Mouse (Mus musculus): Measurements from ENCODE around the gene Gm44511. TPM values are rescaled to one million over a fixed set of nuclear protein-coding genes. Genes with fewer than 3 reads are reported as not detected.
"Not testable (repeated sequence)": the region's sequence is repeated elsewhere in the genome, so short reads cannot be mapped to it uniquely, and the experiment has no call there.

The Gm44511 gene
- total RNA-seq, 2 experiments from 2014 or later: not detected

- not testable (repeated sequence) for DNase-seq
These were observed 14.6 kb upstream of the Gm44511 start for GRCm38 (mm10) chr6:128840669-128841068.

DNA sequence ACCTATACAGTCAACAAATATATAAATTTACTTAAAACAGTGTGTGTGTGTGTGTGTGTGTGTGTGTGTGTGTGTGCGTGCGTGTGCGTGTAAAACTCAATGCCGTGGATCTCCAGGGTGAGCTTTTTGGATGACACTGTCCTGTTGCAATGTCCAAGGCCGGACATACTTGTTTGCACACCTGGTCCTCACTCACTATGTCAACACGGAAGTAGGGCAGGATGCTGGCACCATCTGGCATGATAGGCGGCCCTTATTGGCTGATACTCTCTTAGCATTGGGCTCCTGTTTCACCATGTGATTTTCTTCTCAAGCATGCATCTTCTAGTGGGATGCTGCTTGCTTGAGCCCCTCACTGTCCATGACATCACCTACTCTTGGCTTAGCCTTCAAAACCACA is 13.8 kb upstream of the Gm44511 start:
- DNase-seq: no peak

- DNase-seq: peak; percentile 92
These were observed 13.2 kb upstream of the Gm44511 start for GRCm38 (mm10) chr6:128839266-128839771.

GRCm38 (mm10) chr6:128838342-128839265 is 12.5 kb upstream of the Gm44511 start:
- DNase-seq: peak; percentile 92

DNA sequence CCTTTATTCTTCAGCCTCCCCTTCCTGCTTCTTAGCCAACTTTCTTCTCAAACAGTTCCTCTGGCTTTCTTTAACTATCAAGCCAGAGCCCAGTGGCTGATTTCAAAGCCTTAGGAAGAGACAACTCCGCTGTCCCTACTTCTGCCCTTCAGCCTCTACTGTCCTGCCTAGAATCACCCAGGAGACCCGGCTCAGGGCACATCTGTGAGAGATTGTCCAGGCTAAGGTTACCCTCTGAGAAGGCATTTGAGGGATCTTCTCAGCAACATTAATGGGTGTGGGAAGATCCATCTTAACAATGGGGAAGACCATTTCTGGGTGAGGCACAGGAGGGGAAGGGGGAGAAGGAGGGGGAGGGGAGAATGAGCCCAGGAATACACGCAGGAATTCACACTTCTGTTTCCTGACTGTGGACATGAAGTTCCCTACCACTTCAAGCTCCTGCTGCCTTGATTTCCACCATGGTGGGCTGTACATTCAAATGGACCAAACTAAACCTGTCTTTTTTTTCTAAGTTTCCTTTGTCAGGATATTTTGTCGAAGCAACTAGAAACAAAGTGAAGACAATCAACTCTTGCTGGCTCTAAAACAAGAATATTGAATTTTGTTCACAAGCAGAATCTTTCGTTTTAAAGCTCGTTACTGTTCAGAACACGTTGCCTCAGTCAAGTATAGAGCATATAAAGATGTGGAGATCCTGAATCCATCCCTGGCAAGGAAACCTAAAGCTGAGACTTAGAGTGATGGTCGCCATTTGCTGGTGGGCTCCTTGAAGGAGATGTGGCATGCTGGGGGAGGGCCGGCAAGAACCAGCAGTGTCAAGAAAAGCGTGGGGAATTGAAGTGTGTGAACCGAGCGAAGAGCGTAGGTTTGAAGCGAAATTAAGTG is 11.6 kb upstream of the Gm44511 start:
- no peak for DNase-seq

GRCm38 (mm10) chr6:128836955-128837334 is 10.8 kb upstream of the Gm44511 start:
- no peak for DNase-seq

DNA sequence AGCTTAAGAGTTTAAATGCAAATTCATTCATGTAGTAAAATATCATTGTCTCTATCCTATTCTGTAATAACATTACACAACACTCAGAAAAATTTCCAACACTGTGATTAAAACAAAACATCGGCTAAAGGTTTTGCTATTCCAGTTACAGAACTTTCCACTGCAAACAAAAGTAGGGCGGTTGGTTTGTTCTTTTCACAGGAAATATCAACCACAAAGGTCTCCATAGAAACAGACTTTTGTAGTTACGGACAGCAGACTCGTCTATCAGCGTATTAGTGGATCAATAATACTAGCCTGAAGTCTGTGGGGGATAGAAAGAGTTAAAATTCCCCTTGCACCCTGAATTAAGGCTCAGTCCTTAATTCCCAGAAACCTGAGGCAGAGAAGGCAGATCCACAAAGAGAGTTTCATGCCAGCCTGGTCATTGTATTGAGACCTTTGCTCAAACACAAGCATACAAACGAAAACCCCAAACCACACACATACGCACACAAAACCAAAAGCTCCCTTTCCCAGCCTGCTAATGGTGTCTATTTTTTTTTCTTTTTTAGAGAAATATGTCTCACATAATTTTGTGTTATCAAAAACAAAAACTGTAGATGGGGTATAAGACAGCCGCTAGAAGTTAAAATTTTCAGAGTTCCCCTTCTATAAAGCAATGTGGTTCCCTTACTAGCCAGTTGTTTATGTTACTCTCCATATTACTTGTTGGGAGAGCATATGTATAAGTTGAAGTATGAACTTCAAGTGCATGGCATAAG is 10.3 kb upstream of the Gm44511 start:
- DNase-seq: no peak

DNA sequence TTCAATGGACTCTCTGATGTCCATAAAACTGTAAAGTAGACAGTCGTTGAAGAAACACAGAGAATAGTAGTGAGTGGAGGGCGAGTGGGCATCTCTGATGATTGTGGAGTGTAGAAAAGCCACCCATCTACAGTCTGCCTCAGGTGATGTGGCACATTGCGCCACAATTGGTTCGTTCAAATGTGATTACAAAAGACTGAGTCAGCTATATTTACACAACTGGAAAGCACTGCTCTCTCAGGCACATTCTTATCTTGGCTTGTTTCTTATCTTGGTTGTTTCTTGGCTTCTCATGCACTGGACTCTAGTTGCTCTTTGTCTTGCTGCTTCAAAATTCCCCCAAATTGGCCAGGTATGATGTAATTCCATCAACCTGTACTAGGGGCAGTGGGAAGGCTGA is 9.5 kb upstream of the Gm44511 start:
- DNase-seq: no peak

- no peak for DNase-seq
These were observed 6.9 kb upstream of the Gm44511 start for GRCm38 (mm10) chr6:128833046-128833445.

DNA sequence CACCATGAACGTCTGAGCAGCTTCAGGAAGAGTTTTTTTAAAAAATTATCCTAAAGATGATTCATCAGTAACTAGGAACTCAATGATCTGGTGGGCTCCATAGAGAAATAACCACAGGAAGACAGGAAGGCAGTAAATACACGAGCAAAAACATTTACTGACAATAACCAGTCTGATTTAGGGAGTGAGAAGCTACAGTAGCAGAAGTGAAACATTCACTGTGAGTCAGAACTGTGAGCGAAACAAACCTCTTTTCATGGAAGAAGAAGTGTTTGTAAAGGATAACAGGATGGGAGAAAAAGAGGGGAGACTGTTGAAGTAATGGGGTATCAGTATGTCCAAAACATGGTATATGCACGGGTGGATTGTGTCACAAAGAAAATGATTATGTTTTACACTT is 3.7 kb upstream of the Gm44511 start:
- DNase-seq: no peak

DNA sequence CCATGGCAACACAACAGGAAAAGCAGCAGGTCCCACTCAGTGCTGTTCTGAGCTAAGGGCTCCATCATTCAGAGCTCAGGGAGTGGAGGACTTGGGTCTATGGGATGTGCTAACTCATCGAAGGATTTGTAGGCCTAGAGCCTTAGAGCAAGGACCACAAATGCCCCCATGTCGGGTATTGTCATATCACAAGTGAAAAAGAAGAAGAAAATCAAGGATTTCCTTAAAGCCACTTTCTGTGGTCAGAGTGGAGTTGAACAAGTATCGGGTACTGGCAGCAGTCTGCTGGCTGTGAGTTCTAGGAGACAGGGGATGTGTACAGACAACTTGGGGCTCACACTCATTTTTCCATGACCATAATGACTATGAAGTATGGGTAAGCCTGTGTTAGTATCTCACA is 666 bp upstream of the Gm44511 start:
- no peak for DNase-seq

DNA sequence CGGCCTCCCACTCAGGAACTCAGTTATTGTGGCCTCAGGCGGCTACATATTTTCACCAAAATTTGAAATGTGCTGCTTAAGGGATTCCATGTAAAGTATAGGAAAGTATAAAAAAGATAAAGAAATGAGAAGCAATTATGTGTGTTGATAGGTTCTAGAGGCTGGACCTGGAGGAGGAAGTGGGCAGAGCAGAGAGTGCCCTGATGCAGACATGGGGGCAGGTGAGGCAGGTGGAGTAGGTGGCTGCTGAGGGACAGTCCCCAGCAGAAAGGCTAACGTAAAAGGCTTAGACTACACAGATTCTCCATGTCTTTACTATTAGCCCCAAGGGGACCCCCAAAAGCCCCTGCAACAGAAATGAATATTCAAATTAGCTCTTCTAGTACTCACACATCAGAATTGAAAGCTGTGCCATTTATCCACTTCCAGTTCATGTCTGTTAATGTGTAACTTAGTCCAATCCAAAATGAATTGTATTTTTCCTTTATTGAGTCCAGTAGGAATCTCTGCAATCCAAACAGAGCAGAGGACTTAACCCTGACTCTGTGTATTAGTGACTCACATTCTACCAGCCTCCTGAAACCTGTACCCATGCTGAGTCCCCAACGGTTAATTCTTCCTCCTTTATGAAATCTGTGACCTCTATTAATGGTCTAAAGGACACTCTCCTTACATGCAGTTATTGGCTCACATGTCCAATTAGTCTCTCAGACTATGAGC is 7.9 kb downstream of the Gm44511 start:
- no peak for DNase-seq

DNA sequence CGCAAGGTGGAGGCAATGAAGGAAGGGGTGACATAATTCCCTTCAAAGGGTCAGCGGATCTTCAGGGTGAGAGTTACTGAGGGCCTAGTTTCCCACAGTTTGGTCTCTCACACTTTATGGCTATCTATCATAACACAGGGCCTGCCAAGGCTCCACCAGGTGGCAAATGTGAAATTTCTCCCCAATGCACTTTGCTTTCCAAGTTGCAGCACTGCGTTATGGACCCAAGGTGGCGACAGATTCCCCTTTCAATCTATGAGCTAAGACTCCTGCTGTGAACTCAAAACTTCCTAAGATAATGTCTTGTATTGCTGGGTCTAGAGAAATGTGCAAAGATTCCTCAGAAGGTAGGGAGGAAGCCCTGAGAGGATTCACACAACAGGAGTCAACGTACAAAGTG is 17.6 kb downstream of the Gm44511 start:
- DNase-seq: peak; percentile 31

- DNase-seq: no peak
These were observed 19.1 kb downstream of the Gm44511 start for GRCm38 (mm10) chr6:128807021-128807420.

DNA sequence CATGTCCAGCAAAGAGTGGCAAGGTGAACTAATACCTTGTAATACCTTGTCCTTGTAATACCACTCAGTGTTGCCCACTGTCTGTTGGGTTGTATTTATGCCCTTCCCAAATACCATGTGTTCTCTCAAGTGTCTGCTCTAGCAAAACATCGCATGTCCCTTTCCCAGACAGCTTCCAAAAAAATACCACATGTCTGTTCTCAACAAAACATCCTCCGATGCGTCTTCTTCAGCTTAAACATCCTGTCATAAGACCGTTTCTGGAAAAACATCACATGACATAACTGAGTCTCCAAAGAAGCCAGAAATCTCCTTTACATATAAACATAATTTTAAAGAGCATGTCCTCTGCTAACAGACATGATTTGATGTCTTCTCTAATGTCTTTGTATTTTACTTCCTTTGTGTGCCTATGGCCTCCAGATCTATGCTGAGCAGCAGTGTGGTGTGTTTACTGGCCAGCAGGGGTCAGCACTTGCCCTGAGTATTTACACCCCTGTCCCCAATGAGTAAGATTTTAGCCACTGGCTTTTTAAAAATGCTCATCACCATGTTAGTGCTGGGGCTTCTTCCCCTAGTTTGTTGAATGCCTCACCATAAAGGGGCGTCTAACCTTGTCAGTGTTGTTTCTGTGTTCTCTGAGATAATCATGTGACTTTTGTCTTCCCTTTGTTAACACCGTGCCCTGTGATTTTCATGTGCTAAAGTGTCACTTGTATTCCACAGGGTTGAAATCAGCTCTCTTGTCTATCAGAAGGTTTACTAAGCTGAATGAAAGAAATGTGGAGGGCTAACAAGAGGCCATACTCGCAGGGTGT is 21.1 kb downstream of the Gm44511 start:
- peak; percentile 70 for DNase-seq

GRCm38 (mm10) chr6:128802999-128803857 is 22.9 kb downstream of the Gm44511 start:
- DNase-seq: peak; percentile 98

DNA sequence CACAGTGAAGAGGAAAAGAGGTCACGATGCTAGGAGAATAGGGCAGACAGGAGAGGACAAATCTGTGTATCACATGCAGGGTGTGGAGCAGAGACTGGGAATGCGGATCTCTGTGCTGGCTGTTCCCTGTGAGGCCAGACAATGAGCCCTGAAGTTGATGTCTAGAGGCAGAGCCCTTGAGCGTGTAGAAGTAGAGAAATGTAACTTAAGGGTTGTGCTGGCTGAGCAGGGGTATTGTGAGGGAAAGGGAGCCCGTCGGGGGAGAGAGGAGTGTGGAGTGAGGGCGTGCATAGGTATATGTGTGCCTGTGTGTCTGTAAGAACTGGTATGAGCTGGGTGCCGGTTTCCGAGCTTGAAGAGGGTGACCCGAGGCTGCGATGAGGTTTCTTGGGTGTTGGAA is 23.6 kb downstream of the Gm44511 start:
- DNase-seq: no peak

- DNase-seq: not testable (repeated sequence)
These were observed 25.4 kb downstream of the Gm44511 start for GRCm38 (mm10) chr6:128800696-128801095.

GRCm38 (mm10) chr6:128799896-128800270 is 26.2 kb downstream of the Gm44511 start:
- no peak for DNase-seq
